Mouse (Mus musculus) liver, adult 2 months (tissue): Measurements from ENCODE around the gene Gpatch1.

Experiments used
- CTCF ChIP-seq: fragments of 200-500 bp; IDR thresholded peaks from 2 replicates; pipeline ENCODE4 v1.5.1; 2011; ENCODE audit warnings: low read depth, low read length, control low read depth
- POLR2A ChIP-seq: fragments of 200-500 bp; IDR thresholded peaks from 2 replicates; pipeline ENCODE4 v1.6.1; 2011; ENCODE audit warnings: low read length, control low read depth; ENCODE audit not compliant: insufficient read depth; ENCODE audit errors: extremely low read depth

DNA sequence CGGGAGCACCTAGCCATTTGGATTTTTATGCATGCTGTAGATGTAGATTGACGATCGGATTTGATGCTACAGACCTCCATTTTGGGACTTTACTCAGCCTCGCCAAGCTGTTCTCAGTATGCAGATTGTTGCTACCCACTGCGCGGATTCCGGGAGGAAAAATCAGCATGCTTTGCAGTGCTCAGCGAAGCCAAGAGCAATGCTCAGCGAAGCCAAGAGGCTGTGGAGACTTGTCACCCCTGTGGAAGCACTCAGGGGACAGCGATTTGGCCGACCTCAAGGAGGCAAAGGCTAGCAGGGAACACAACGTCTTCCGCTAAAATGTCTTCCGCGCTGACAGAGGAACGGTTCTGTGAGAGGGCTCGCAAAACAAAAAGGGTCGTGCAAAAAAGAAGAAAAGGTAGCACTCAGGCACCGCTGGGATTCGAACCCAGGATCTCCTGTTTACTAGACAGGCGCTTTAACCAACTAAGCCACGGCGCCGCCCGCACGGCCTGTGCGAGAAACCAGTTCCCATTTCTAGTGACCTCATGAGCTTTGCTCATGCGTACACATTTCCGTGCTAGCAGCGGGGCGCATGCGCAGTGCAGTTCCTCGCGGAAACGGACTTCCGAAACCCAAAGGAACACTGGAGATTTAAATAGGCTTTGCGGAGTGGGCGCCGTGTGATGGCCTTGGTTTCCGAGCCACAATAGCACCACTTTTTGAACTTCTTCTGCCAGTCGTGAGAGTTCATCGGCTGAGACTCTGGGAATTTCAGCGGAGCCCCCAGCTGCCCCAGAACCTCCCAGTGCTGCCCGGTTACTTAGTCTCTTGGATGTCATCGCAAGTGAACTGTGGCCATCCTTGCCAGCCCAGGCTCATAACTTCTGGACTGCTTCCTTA lies 83.6 kb downstream of the Gpatch1 start:
- TF ChIP-seq POLR2A: no peak
- no peak for TF ChIP-seq CTCF
